Mouse (Mus musculus): ENCODE data around the gene Zfhx3.
A peak's percentile ranks its signal among the peaks of the same experiment; 100 is the strongest.

Gene Zfhx3

DNA sequence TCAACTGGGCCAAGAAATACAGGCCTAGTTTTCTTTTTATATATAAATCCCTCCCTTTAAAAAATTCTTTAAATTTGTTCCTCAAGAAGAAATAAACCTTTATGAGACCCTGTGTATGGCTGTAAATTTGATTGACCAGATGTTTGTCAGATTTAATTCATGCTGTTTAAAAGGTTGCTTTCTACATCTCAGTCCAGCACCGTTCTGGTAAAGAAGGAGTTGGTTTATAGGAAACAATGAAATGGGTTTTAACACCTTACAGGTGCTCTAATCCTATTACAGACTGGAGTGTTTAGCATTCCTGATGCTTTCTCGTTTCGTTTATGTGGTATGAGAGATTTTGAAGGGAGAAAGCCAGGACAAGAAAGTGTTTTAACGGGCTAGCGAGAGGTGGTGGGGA is 147.2 kb downstream of the Zfhx3 start:
- DNase-seq (ENCODE audit: low read depth, low spot score): no peak

DNA sequence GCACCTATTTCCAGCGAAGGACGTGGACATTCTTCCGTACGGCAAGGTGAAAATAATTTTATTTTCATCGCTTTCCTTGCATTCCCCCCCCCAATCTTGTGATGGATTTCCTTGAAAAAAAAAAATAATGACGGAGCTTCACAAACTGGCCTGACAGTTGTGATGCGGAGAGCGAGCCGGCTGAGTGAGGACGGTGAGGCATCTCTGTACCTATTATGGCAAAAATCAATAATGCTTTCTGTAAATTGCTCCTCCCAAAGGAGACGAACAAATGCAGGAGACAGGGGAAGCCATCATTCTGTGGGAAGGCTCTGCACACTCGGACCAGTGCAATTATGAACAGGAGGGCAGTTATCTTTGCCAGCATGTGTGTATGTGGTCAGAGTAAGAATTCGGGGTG is 156.2 kb downstream of the Zfhx3 start:
- DNase-seq (ENCODE audit: low read depth, low spot score): no peak

DNA sequence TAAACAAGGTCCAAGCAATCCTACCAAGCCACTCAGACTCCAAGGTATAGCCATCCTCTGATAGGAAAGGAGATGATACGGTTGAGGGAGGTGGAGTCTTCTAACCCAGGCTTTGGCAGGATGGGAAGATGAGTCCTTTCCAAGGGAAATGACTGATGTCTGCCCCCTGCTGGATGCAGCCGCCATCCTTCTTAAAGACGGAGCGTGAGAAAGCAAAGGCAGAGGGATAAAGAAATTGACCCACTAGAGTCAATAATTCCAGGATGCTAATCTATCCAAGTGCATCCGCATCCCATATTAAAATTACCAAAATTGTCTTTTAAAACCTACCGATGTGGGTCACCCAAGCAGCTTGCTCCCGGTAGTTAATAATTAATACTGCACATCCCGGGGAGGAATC is 158.7 kb downstream of the Zfhx3 start:
- DNase-seq (ENCODE audit: low read depth, low spot score): no peak

DNA sequence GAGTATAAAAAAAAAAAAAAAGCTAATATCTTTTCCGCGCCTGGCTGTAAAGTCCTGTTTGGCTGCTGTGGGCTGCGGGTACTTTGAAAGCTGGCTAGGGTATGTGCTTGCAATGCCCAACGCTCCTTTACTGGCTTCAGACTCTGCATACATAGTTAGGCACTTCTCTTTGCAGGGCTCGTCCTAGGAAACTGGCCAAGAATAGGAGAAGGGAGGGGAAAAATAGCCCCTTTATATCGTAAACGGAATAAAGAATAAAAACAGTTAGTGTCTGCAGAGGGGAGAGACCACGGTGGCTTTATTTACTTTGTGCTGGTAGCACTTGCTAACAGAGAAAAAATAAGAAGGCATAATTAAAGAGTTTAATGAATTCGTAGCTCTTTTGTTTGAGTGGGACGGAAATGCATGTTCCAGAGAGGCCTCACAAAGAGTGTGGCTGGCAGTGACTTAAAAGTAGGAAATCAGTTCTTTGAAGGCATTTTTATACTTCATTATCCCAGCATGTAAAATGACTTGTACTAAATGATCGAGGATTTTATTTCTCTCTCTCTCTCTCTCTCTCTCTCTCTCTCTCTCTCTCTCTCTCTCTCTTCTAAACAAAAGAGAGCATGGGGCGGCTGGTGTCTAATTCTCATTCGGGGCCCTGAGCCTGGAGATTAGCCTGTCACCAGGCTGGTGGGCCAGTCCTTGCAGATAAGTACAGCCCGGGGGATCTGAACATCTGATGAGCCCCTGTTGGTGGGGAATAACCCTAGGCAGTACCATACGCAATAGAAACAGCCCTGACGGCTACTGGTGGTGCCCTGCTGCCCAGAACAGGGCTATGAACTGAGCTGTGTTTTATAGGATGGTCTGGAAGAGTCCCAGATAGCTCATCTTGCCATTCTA is 159.8 kb downstream of the Zfhx3 start:
- DNase-seq (ENCODE audit: low read depth, low spot score): no peak

DNA sequence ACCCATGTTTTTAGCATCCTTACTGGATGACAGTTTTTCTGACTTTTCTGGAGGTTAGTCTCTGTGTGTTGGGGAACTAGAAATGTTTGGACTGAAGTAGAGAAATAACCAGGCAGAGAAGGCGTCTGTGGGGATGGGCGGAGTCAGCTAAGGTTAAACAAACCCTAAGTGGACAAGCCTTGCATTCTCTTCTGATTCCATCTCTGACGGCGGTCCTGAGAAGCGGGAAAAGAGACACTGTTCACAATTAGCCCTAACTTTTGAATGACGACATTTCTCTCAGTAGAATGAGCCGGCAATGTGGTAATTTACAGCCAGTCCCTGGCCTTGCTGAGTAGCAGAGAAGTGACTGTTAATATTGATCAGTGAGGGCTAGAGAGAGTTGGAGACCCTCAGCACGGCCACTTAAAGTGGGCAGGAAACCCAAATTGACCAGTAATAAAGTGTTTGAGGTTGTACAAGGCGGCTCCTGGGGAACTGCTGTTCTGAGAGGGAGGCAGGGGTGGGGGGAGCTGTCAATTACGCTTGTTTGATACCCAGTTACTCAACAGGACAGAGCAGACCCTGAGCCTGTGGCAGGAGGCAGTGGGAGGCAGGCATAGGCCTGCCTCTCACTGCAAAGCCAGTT is 162.1 kb downstream of the Zfhx3 start:
- no peak for DNase-seq (ENCODE audit: low read depth, low spot score)

DNA sequence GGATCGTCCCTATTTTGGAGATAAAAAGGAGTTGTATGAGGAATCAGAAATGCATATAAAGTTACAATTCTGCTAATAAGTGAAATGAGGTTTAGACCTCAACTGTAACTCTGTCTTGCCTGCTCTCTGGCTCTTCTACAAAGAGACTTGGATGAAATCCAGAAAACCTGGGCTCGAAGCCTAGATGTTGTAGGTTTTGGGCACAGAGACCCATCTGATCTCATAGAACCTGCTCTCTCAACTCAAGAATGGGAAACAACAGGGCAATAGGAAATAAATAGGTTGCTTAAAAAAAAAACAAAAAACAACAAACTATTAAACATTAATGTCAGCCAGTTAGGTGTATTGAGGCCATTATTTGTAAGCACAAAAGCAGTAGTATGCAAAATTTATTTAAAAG is 182.6 kb downstream of the Zfhx3 start:
- DNase-seq (ENCODE audit: low read depth, low spot score): peak; percentile 9

DNA sequence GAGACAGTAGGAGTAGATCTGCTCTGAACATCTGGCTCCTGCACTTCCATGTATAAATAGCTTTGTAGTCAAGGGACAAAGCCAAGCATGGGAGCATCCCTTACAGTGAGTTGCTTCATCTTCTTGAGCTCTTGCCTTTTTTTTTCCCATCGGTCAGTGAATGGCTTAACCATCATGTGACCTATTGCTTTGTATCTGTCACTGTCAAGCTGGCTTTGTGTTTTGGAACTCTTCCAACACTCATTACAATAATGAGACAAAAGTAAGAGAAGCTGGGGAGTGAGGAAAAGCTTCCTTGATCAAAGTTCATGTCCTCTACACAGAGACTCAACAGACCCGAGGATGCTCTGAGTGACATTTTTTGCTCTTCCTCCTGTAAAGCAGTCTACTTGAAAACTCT is 183.0 kb downstream of the Zfhx3 start:
- no peak for DNase-seq (ENCODE audit: low read depth, low spot score)

DNA sequence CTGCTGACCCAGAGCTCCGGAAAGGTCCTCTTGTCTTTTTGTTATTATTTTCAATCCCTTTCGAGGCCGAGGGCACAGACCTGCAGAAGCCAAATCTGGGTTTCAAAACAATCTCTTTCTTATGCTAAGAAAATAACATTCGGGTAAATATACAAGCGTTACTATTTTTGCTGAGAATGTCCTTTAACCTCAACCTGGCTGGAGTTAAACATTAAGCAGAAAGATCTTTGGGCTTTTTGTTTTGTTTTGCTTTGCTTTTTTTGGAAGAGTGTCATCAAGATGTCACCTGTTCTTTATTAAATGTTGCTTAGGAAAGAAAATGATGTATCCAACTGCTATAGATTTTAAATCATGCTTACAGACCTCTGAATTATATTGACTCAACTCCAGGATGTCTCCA is 204.1 kb downstream of the Zfhx3 start:
- no peak for DNase-seq (ENCODE audit: low read depth, low spot score)

DNA sequence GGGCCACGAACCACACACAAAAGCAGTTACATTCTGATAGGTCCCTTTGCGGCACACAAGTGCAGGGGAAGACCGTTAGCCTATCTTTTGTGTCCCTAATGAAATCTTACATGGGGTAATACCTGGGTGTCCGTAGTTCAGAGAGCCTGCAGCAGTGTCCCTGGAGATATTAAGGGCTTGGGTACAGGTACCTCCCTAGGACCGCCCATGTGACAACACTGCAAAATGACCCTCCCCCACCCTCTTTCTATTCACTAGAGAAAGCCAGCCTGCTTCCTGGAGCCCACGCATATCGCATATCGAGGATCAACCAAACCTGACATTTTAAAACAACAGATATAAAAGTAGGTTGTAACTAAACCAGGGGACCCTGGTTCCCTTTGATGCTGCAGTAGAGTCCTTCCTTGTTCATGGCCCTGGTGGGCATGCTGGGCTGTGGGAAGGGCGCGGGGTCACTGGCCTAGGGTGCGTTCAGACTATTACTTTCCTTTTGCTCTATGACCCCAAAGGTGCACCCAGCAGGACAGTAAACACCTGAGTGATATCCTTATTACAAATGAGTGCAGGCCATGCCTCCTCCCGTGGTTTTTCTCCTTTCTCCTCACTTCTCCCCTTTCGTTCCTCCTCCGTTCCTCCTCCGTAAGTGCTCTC is 206.3 kb downstream of the Zfhx3 start:
- no peak for DNase-seq (ENCODE audit: low read depth, low spot score)

DNA sequence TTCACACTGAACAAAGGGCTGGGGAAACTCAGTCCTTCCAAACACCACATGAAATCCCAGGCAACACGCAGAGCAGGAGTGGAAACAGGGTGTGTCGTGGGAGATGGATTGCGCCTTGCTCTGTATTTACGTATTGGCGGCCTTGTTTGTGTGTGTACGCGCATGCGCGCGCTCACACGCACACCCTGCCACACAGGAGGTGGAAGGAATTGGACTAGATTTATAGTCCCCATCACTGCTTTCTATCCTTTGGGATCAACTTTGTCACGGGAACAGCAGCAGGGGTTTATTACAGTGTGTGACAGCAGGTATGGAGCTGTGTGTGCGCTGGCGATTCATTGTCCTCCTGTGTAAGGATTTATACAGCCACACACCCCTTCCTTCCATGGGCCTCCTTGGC is 228.4 kb downstream of the Zfhx3 start:
- DNase-seq (ENCODE audit: low read depth, low spot score): no peak

DNA sequence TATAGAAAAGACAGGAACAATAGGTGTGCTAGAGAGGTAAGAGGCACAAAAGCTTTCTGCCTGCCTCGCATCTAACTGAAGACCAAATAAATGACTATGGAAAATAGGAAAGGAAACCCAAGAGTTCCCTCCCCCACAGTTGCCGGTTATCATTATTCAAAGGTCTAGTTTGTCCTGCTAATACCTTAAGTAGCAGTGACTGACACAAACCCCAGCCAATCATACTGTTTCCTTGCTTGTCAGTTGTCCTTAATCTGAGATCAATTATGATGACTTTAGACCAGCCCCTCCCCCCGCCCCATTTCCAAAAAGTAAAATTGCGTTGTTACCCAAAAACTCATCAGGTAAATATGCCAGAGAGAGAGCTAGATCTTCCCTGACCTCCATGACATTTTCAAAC is 240.9 kb downstream of the Zfhx3 start:
- DNase-seq (ENCODE audit: low read depth, low spot score): no peak

DNA sequence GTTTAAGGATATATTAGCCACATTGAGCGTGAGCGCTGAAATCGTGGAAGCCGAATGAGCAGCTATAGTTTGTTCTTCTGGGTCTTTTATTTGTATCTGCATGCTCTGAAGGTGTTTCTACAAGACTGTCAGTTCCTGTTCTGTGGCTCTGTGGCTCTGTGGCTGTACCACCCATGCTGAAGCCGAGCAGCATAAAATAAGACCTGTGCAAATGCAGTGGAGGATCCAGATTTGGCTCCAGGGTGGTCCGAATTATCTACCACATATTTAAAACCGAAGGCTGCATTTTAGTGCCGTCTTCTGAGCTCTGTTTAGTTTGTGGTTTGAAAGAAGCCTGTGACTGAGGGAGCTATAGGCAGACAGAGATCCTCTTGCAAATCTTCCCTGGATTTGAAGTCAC is 241.5 kb downstream of the Zfhx3 start:
- DNase-seq (ENCODE audit: low read depth, low spot score): no peak

DNA sequence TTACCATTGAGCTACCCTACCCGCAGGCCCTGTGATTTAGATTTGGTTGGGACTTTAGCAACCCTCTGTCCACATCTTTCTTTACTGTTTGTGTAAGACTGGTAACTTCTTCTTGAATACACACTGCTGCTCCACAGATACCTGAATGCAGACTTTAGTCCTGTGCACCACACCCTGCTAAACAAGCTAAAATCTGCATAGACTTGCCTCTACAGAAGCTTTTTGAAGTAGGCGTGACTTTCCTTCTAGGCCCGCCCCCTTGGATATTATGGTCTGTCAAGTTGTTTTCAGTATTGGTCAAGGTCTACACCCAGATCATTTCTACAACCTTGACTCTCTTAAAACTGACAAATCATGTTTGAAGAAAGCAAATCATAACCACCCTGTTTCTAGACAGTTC is 243.8 kb downstream of the Zfhx3 start:
- DNase-seq (ENCODE audit: low read depth, low spot score): no peak

DNA sequence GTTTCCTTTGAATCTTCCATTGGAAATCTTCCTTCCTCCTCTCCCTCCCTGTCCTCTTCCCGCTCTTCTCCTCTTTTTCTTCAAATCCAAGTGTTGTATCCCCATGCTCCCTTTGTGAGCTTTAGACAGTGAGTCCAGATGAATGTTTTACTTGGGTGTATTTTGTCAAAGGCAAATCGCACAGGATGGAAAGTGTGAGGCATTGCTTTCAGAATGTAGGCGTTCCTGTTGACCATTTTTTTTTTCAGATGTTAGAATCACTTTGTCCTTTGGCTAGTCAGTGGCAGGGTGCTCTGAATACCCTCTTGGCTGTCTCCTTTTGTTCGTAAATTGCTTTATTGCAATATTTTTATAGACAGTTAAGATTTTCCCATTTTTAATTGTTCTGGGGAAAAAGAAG is 245.6 kb downstream of the Zfhx3 start:
- no peak for DNase-seq (ENCODE audit: low read depth, low spot score)

DNA sequence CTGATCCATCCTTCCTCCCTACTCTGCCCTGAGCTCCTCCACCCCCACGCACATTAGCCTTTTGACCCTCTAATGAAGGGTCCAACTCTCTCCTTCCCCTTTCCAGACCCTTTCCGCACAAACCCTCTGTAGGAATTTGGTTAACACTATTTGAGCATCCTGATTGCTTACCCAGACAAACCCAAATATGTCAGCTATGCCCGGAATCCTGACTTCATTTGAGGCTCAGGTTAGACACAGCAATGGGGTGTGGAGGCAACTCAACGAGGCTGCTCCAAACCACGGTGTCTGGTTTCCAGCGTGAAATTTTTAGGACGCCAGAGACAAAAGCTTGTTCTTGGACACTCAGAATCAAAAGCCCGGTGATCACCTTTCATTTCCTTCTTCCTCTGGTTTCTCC is 252.1 kb downstream of the Zfhx3 start:
- DNase-seq (ENCODE audit: low read depth, low spot score): peak; percentile 3

DNA sequence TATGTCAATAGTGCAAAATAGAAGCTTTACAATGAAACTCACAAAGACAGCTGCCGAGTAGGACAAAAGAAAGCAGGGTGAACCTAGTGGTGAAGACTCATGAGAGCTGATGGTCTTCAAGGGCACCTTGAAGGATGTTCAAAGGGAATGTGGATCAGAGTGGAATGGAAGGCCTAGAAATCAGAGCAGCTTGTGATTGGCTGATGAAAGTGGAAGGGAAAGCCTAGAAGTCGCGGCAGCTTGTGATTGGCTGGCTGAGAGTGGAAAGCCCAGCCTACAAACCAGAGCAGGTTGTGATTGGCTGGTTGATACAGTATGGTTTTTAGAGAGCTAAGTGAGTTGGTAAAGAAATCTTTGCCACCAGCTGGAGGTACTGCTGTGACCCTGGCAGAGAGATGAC is 272.6 kb downstream of the Zfhx3 start:
- no peak for DNase-seq (ENCODE audit: low read depth, low spot score)

DNA sequence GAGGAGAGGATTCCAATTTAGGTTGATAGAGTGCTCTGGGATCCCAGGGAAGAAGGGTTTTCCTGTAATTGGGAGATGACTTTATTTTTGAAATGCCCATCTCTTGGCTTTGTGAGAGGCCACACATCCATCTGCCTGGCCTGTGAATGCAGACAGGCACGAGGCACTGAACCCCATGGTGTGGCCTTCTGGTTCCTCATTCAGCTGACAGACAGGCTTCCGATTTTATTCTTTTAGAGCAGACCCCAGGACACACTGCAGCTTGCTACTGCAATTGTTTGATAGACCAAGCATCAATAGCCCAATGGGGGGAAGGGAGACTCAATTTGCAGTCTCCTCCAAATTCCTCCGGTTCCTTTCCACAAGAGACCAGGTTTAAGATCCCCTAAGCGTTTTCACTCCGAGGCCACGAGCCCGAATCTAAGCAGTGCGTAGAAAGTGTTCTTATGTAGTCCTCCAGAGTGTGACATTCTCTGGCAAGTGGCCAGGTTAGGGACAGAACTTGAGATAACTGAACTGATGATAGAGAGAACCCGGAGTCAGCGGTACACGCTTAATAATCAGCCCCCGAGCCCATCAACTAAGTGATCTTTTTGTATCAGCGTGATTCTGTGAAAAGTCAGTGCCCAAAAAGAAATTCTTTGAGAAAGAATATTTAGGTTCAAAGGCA is 275.9 kb downstream of the Zfhx3 start:
- no peak for DNase-seq (ENCODE audit: low read depth, low spot score)

DNA sequence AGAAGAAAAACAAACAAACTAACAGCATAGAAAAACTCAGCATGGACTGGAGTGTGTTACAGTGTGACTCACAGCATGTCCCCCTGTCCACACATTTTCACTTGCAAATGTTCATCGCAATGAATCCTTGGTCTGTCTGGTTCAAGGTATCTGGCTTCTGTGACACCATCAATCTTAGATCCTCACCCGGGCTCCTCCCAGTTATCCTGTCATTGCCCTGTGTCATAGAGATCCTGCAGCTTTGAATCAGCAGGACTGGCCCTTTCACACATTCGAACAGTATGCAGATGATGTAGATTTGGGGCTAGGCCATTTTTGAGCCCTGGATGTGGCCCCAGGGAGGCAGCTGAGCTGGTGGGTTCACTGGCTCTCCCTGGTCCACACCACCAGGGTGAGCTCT is 278.1 kb downstream of the Zfhx3 start:
- DNase-seq (ENCODE audit: low read depth, low spot score): no peak

DNA sequence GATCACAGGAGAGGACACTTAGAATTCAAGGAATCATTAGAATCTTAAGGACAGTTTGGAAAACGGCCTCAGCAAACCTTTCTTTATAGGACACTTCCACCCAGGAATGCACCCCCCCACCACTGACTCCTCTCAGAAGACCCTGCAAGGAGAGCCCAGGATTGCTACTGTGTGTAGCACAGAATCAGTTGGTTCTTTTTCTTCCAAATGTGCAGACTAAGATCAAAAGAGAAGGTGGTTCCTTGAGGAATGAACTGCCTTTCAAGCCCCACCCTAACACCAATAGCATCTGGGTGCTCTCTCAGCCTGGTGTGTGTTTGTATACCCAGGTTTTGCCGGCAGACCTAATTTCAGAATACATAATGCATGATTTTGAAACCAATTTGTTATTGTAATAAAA is 279.6 kb downstream of the Zfhx3 start:
- no peak for DNase-seq (ENCODE audit: low read depth, low spot score)

DNA sequence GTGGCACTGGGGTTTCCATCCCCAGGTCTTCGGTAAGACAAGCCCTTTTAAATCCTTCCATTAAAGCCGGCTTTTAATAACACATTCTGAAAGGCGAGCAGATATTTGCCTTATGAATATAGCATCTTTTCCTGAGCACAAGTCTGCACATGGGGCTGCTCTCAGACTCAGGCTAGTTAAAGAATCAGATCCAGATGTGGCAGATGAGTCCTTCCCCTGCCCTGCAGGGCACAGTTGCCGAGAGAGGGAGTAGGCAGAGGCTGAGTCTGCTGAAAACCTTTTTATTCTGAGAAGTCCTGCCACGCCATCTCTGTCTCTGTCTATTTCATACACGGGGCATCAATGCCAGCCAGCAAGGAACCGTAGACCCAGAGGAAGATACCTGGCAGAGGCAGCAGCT is 289.9 kb downstream of the Zfhx3 start:
- DNase-seq (ENCODE audit: low read depth, low spot score): no peak

DNA sequence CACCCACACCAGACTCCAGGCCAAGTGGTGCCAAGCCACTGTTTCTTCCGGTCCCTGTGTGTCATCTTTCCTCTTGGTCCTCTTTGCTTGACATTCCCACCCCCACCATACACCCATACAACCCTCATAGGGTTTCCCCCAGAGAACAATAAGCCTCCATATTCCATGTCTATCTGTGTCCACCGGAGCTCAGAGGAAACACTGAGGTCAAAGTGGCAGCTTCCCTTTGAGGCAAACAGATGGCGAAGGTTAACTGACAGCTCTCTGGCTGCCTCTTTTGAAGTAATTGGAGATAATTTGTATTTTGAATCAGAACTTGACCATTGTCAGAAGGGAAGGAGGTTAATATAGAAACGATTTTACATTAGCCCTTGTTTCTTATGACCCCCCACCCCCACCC is 292.0 kb downstream of the Zfhx3 start:
- no peak for DNase-seq (ENCODE audit: low read depth, low spot score)

DNA sequence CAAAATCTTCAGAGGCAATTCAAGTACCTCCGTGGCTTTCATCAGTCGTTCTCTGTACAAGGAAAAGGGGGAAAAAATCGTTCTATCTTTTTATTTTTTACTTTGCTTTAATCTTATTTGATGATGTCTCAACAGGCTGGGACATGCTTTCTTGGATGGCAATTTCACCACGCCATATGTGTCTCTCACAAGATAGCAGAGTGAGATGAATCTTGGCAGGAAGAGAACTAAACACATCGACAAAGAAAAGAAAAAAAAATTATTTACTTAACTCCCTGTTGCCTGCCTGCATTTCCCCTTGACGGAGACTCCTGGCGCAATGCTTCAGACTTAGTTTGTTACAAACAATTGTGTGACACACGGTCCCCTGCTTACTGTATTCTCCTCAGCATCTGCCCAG is 294.3 kb downstream of the Zfhx3 start:
- no peak for DNase-seq (ENCODE audit: low read depth, low spot score)
